Mouse (Mus musculus) ES-Bruce4 (cell line): ENCODE measurements at regions not wholly inside any gene's neighbourhood (a gene's known extent, or its start where the extent isn't known, plus 50 kb on each side); places are given as distances from the start of the nearest gene placed in this dataset.

Experiments used
- CTCF ChIP-seq: IDR thresholded peaks from one replicate; pipeline ENCODE4 v1.8.1; 2011; ENCODE audit warnings: low read depth, low read length
- POLR2A ChIP-seq: IDR thresholded peaks from one replicate; pipeline ENCODE4 v1.8.1; 2011; ENCODE audit warnings: low read length; ENCODE audit not compliant: insufficient read depth

GRCm38 (mm10) chr4:125901546-125902276, 122.6 kb upstream of the Csf3r start:
- no peak for TF ChIP-seq CTCF
- no peak for TF ChIP-seq POLR2A
